Mouse (Mus musculus): ENCODE data around the gene Olfr449. TPM values are rescaled to one million over a fixed set of nuclear protein-coding genes. Genes with fewer than 3 reads are reported as not detected.

Olfr449 gene
- polyA plus RNA-seq, 1 experiment from 2014 or later = not detected

- DNase-seq (no peak), ATAC-seq (ENCODE audit: insufficient read depth) (no peak)
- Histone ChIP-seq H3K27ac (ENCODE audit: low read depth) (no peak overlapping the region), H3K27me3 (ENCODE audit: insufficient read depth, low read length) (no peaks in the 10 kb centered on the region), H3K4me3 (ENCODE audit: low read depth, low read length) (no peak overlapping the region), H3K9me3 (ENCODE audit: low read depth, low read length) (no peaks in the 10 kb centered on the region), H3K4me1 (ENCODE audit: insufficient read depth) (no peaks in the 10 kb centered on the region), H3K9ac (no peak overlapping the region), H3K36me3 (ENCODE audit: insufficient read depth) (no peaks in the 10 kb centered on the region), H3K4me2 (no peak overlapping the region)
- no peak for TF ChIP-seq CTCF (IDR thresholded peaks at IDR 0.05; ENCODE audit: low read depth)
- WGBS = 74% methylated on average over 3 of the region's 3 CpGs
Observed at GRCm38 (mm10) chr6:42869695-42870094, 35.5 kb downstream of the Olfr449 start.

- Histone ChIP-seq H3K27ac (ENCODE audit: low read depth) (no peak overlapping the region), H3K9me3 (ENCODE audit: low read depth, low read length) (no peaks in the 10 kb centered on the region), H3K4me1 (ENCODE audit: insufficient read depth) (no peaks in the 10 kb centered on the region), H3K36me3 (ENCODE audit: insufficient read depth) (no peaks in the 10 kb centered on the region), H3K27me3 (ENCODE audit: insufficient read depth, low read length) (no peaks in the 10 kb centered on the region), H3K9ac (no peak overlapping the region), H3K4me3 (ENCODE audit: low read depth, low read length) (no peak overlapping the region), H3K4me2 (no peak overlapping the region)
- no peak for TF ChIP-seq CTCF (IDR thresholded peaks at IDR 0.05; ENCODE audit: low read depth)
- DNase-seq (no peak), ATAC-seq (ENCODE audit: insufficient read depth) (no peak)
Observed at GRCm38 (mm10) chr6:42876323-42876722, 42.1 kb downstream of the Olfr449 start.

Other genes with a start within 250 kb of the Olfr449 start
- not detected in 2 replicates for gene Tcaf3, start 236.7 kb upstream of the Olfr449 start, polyA plus RNA-seq (2014; fragmentation: Nextera tagmentation; extraction: Ambion mirVana)
- 3.6 and 3.7 TPM in 2 replicates for gene Tcaf2, start 189.1 kb upstream of the Olfr449 start, polyA plus RNA-seq (2014; fragmentation: Nextera tagmentation; extraction: Ambion mirVana)
- 73.2 and 75.2 TPM in 2 replicates for gene Tcaf1, start 124.3 kb upstream of the Olfr449 start, polyA plus RNA-seq (2014; fragmentation: Nextera tagmentation; extraction: Ambion mirVana)
- gene Olfr453, start 95.0 kb upstream of the Olfr449 start, polyA plus RNA-seq (2014; fragmentation: Nextera tagmentation; extraction: Ambion mirVana) = not detected in 2 replicates
- not detected in 2 replicates for gene Olfr38, start 78.0 kb upstream of the Olfr449 start, polyA plus RNA-seq (2014; fragmentation: Nextera tagmentation; extraction: Ambion mirVana)
- not detected in 2 replicates for gene Olfr452, start 49.3 kb upstream of the Olfr449 start, polyA plus RNA-seq (2014; fragmentation: Nextera tagmentation; extraction: Ambion mirVana)
- gene Olfr450, start 22.4 kb upstream of the Olfr449 start, polyA plus RNA-seq (2014; fragmentation: Nextera tagmentation; extraction: Ambion mirVana) = not detected in 2 replicates
- not detected in 2 replicates for gene Olfr448, start 56.1 kb downstream of the Olfr449 start, polyA plus RNA-seq (2014; fragmentation: Nextera tagmentation; extraction: Ambion mirVana)
- gene Olfr447, start 74.5 kb downstream of the Olfr449 start, polyA plus RNA-seq (2014; fragmentation: Nextera tagmentation; extraction: Ambion mirVana) = not detected in 2 replicates
- not detected in 2 replicates for gene Olfr446, start 87.0 kb downstream of the Olfr449 start, polyA plus RNA-seq (2014; fragmentation: Nextera tagmentation; extraction: Ambion mirVana)
- not detected in 2 replicates for gene Olfr444, start 114.7 kb downstream of the Olfr449 start, polyA plus RNA-seq (2014; fragmentation: Nextera tagmentation; extraction: Ambion mirVana)